Mouse (Mus musculus) embryonic fibroblast, embryonic 13.5 days (primary cell): Measurements from ENCODE around the gene Bcl7c. TPM values are rescaled to one million over a fixed set of nuclear protein-coding genes. Genes with fewer than 3 reads are reported as not detected.
A peak's percentile ranks its signal among the peaks of the same experiment; 100 is the strongest.
"Not testable (repeated sequence)": the region's sequence is repeated elsewhere in the genome, so short reads cannot be mapped to it uniquely, and the experiment has no call there.

Source experiments
- H3K27ac ChIP-seq: 2 replicates; pipeline ENCODE4 v1.5.1; 2012; ENCODE audit warnings: low read length, control low read depth, inconsistent platforms; ENCODE audit not compliant: insufficient read depth
- H3K4me1 ChIP-seq: 2 replicates; pipeline ENCODE4 v1.6.1; 2011; ENCODE audit warnings: low read length; ENCODE audit not compliant: control insufficient read depth, insufficient read depth
- H3K4me3 ChIP-seq: 2 replicates; pipeline ENCODE4 v1.5.1; 2011; ENCODE audit warnings: mild to moderate bottlenecking, control low read depth, low read length; ENCODE audit not compliant: insufficient read depth
- CTCF ChIP-seq: IDR thresholded peaks from 2 replicates; pipeline ENCODE4 v1.5.1; 2011; ENCODE audit warnings: mild to moderate bottlenecking, control low read depth, low read length, moderate library complexity, borderline replicate concordance; ENCODE audit not compliant: insufficient read depth
- POLR2A ChIP-seq: IDR thresholded peaks from 2 replicates; pipeline ENCODE4 v1.6.1; 2011; ENCODE audit warnings: low read depth, mild to moderate bottlenecking, control low read depth, low read length, moderate library complexity
- polyA plus RNA-seq: library from polyadenylated mRNA; stranded (reverse); fragments of >200 nt; gene quantifications from 2 replicates; pipeline ENCODE4 v1.2.4, GENCODE M21; 2011; ENCODE audit warnings: low read depth; ENCODE audit not compliant: missing spikeins, insufficient read length

The Bcl7c gene
- polyA plus RNA-seq, 1 experiment = 57.0 TPM

- H3K4me3 ChIP-seq = no peak overlapping the region
- no peak overlapping the region for H3K27ac ChIP-seq
- TF ChIP-seq POLR2A (no peak), CTCF (no peak)
- H3K4me1 ChIP-seq = no peaks in the 10 kb centered on the region; the same call in 1 of the 2 replicates
Observed at GRCm38 (mm10) chr7:127654318-127654717, 54.4 kb downstream of the Bcl7c start.

- no peak overlapping the region for H3K4me3 ChIP-seq
- H3K27ac ChIP-seq = no peak overlapping the region
- TF ChIP-seq POLR2A (no peak), CTCF (no peak)
- H3K4me1 ChIP-seq = no peaks in the 10 kb centered on the region; the same call in 1 of the 2 replicates
Observed at GRCm38 (mm10) chr7:127652050-127652449, 56.7 kb downstream of the Bcl7c start.

- TF ChIP-seq CTCF (no peak), POLR2A (no peak)
- Histone ChIP-seq H3K4me1 (no peaks in the 10 kb centered on the region; the same call in 1 of the 2 replicates), H3K27ac (no peak overlapping the region), H3K4me3 (no peak overlapping the region)
Observed at GRCm38 (mm10) chr7:127651624-127652023, 57.1 kb downstream of the Bcl7c start.

GRCm38 (mm10) chr7:127649206-127649605 lies 59.5 kb downstream of the Bcl7c start:
- no peak overlapping the region for H3K4me3 ChIP-seq
- no peak overlapping the region for H3K27ac ChIP-seq
- no peak for TF ChIP-seq POLR2A
- no peak for TF ChIP-seq CTCF
- H3K4me1 ChIP-seq = no peaks in the 10 kb centered on the region; the same call in 1 of the 2 replicates

GRCm38 (mm10) chr7:127648516-127649201 lies 60.1 kb downstream of the Bcl7c start:
- Histone ChIP-seq H3K27ac (no peak overlapping the region), H3K4me3 (no peak overlapping the region), H3K4me1 (no peaks in the 10 kb centered on the region; the same call in 1 of the 2 replicates)
- no peak for TF ChIP-seq POLR2A
- TF ChIP-seq CTCF = no peak

- not testable (repeated sequence) for H3K4me1 ChIP-seq, H3K27ac ChIP-seq, H3K4me3 ChIP-seq
Observed at GRCm38 (mm10) chr7:127647576-127647975, 61.2 kb downstream of the Bcl7c start.

- TF ChIP-seq CTCF (no peak), POLR2A (no peak)
- H3K4me1 ChIP-seq = no peaks in the 10 kb centered on the region
- no peak overlapping the region for H3K4me3 ChIP-seq
- no peak overlapping the region for H3K27ac ChIP-seq
Observed at GRCm38 (mm10) chr7:127646363-127646762, 62.4 kb downstream of the Bcl7c start.

GRCm38 (mm10) chr7:127642254-127642653 lies 66.5 kb downstream of the Bcl7c start:
- Histone ChIP-seq H3K27ac (no peak overlapping the region), H3K4me1 (no peaks in the 10 kb centered on the region), H3K4me3 (no peak overlapping the region)
- TF ChIP-seq POLR2A (no peak), CTCF (no peak)

GRCm38 (mm10) chr7:127641260-127641659 lies 67.5 kb downstream of the Bcl7c start:
- Histone ChIP-seq H3K4me1 (no peaks in the 10 kb centered on the region), H3K27ac (no peak overlapping the region), H3K4me3 (no peak overlapping the region)
- TF ChIP-seq POLR2A (no peak), CTCF (no peak)

GRCm38 (mm10) chr7:127636963-127637362 lies 71.8 kb downstream of the Bcl7c start:
- no peak for TF ChIP-seq CTCF
- TF ChIP-seq POLR2A = peak; percentile 62
- H3K27ac ChIP-seq = no peak overlapping the region
- H3K4me1 ChIP-seq = no peaks in the 10 kb centered on the region
- H3K4me3 ChIP-seq = peak overlapping the region; percentile 50

GRCm38 (mm10) chr7:127631416-127631815 lies 77.3 kb downstream of the Bcl7c start:
- TF ChIP-seq POLR2A (no peak), CTCF (no peak)
- H3K4me3 ChIP-seq = no peak overlapping the region
- no peak overlapping the region for H3K27ac ChIP-seq
- no peaks in the 10 kb centered on the region for H3K4me1 ChIP-seq
